Mouse (Mus musculus): ENCODE results near the gene Sdk1. TPM values are rescaled to one million over a fixed set of nuclear protein-coding genes. Genes with fewer than 3 reads are reported as not detected.

Gene Sdk1
- total RNA-seq, 1 experiment = 1.2 TPM

DNA sequence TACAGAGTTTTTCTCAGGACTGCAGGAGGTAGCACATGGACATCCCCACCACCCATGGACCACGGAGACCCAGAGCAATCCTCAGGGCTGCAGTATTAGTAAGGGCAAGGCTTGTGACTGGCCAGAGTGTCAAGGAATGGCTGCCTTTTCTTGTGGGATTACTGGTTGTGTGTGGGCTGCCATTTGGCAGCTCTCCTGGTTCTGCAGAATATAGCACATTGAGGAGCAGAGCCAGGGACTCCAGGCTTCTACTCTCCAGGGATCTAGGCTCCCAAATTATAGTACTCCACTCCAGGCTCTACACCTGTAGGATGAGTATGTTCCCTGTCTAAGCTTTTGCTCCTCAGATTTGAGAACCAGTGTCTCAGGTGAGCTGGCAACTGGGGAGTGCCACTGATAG, 69.4 kb downstream of the Sdk1 start:
- in situ Hi-C loops (cut with MboI; ENCODE audit: low sequenced_read_pairs in 2 of 2, unreplicated experiment in 2 of 2) = no loop called here
- no peaks in the 10 kb centered on the region for H3K4me1 ChIP-seq (ENCODE audit: control insufficient read depth in 2 of 2, insufficient read depth in 2 of 2, low read length in 2 of 2, poor library complexity in 1 of 2)
- no peak overlapping the region for H3K4me3 ChIP-seq (ENCODE audit: insufficient read depth in 1 of 2, low read depth in 1 of 2, low read length in 2 of 2, poor library complexity in 1 of 2, severe bottlenecking in 1 of 2)
- no peak overlapping the region for H3K9ac ChIP-seq (ENCODE audit: insufficient read depth, low read depth, low read length, poor library complexity, severe bottlenecking)
- TF ChIP-seq ZNF384 (IDR thresholded peaks at IDR 0.05; ENCODE audit: low read depth, low read length) (no peak), MAFK (IDR thresholded peaks at IDR 0.05; ENCODE audit: insufficient read depth, low read depth, low read length) (no peak), CHD2 (IDR thresholded peaks at IDR 0.05; ENCODE audit: low read depth, low read length) (no peak), HCFC1 (IDR thresholded peaks at IDR 0.05; ENCODE audit: borderline replicate concordance, insufficient read depth, low read length) (no peak), ZC3H11A (IDR thresholded peaks at IDR 0.05; ENCODE audit: borderline replicate concordance, low read depth, low read length) (no peak)
- no peak overlapping the region for H3K27ac ChIP-seq (ENCODE audit: insufficient read depth, low read depth, low read length, poor library complexity, severe bottlenecking)
- H3K9me3 ChIP-seq (ENCODE audit: control insufficient read depth, insufficient read depth, low read depth, low read length) = no peaks in the 10 kb centered on the region
- no peaks in the 10 kb centered on the region for H3K36me3 ChIP-seq (ENCODE audit: control insufficient read depth, insufficient read depth, low read length, poor library complexity, severe bottlenecking)
- no peak for DNase-seq (ENCODE audit: low read depth, low spot score)

DNA sequence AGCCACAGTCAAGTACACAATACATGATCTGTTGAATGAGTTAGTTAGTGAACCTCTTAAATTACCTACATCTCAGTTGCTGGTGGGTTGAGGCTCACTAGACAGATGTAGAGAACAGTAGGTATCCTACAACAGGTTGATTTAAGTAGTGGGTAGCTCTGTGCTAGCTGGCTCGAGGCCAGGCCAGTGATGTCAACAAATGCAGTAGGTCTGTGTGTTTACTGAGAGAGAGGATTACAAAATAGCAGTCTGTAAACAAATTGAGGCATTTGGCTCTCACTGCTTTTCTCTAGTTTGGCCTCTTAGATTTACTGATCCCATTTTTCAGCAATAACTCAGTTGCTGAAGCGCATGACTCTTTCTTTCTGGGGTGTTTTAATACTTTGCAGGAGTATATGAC, 70.5 kb downstream of the Sdk1 start:
- no peaks in the 10 kb centered on the region for H3K36me3 ChIP-seq (ENCODE audit: control insufficient read depth, insufficient read depth, low read length, poor library complexity, severe bottlenecking)
- H3K9ac ChIP-seq (ENCODE audit: insufficient read depth, low read depth, low read length, poor library complexity, severe bottlenecking) = no peak overlapping the region
- TF ChIP-seq MAFK (IDR thresholded peaks at IDR 0.05; ENCODE audit: insufficient read depth, low read depth, low read length) (no peak), HCFC1 (IDR thresholded peaks at IDR 0.05; ENCODE audit: borderline replicate concordance, insufficient read depth, low read length) (no peak), CHD2 (IDR thresholded peaks at IDR 0.05; ENCODE audit: low read depth, low read length) (no peak), ZNF384 (IDR thresholded peaks at IDR 0.05; ENCODE audit: low read depth, low read length) (no peak), ZC3H11A (IDR thresholded peaks at IDR 0.05; ENCODE audit: borderline replicate concordance, low read depth, low read length) (no peak)
- no peaks in the 10 kb centered on the region for H3K9me3 ChIP-seq (ENCODE audit: control insufficient read depth, insufficient read depth, low read depth, low read length)
- H3K27ac ChIP-seq (ENCODE audit: insufficient read depth, low read depth, low read length, poor library complexity, severe bottlenecking) = no peak overlapping the region
- DNase-seq (ENCODE audit: low read depth, low spot score) = no peak
- H3K4me1 ChIP-seq (ENCODE audit: control insufficient read depth in 2 of 2, insufficient read depth in 2 of 2, low read length in 2 of 2, poor library complexity in 1 of 2) = no peaks in the 10 kb centered on the region
- H3K4me3 ChIP-seq (ENCODE audit: insufficient read depth in 1 of 2, low read depth in 1 of 2, low read length in 2 of 2, poor library complexity in 1 of 2, severe bottlenecking in 1 of 2) = no peak overlapping the region
- in situ Hi-C loops (cut with MboI; ENCODE audit: low sequenced_read_pairs in 2 of 2, unreplicated experiment in 2 of 2) = no loop called here

DNA sequence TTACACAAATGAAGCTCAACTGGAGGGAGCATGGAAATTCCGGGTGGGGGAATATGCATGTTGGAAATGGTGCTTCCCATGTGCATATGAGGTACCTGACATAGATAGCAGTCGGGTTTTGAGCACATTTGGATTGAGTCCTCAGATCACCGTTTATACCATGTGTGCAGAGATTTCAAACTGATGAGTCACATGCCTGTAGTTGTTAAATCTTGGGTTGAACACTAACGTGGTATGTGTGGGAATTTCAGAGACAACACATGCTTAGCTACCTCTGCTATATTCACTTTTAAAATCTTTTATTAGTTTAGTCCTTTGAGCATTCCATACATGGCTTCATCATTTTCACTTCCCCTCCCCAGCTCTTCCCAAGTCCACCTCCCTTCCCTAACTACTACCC, 71.0 kb downstream of the Sdk1 start:
- Histone ChIP-seq H3K36me3 (ENCODE audit: control insufficient read depth, insufficient read depth, low read length, poor library complexity, severe bottlenecking) (no peaks in the 10 kb centered on the region), H3K9ac (ENCODE audit: insufficient read depth, low read depth, low read length, poor library complexity, severe bottlenecking) (no peak overlapping the region), H3K4me1 (ENCODE audit: control insufficient read depth in 2 of 2, insufficient read depth in 2 of 2, low read length in 2 of 2, poor library complexity in 1 of 2) (no peaks in the 10 kb centered on the region), H3K27ac (ENCODE audit: insufficient read depth, low read depth, low read length, poor library complexity, severe bottlenecking) (no peak overlapping the region), H3K9me3 (ENCODE audit: control insufficient read depth, insufficient read depth, low read depth, low read length) (no peaks in the 10 kb centered on the region), H3K4me3 (ENCODE audit: insufficient read depth in 1 of 2, low read depth in 1 of 2, low read length in 2 of 2, poor library complexity in 1 of 2, severe bottlenecking in 1 of 2) (no peak overlapping the region)
- in situ Hi-C loops (cut with MboI; ENCODE audit: low sequenced_read_pairs in 2 of 2, unreplicated experiment in 2 of 2) = no loop called here
- no peak for TF ChIP-seq ZNF384 (IDR thresholded peaks at IDR 0.05; ENCODE audit: low read depth, low read length)
- TF ChIP-seq ZC3H11A (IDR thresholded peaks at IDR 0.05; ENCODE audit: borderline replicate concordance, low read depth, low read length) = no peak
- TF ChIP-seq MAFK (IDR thresholded peaks at IDR 0.05; ENCODE audit: insufficient read depth, low read depth, low read length) = no peak
- TF ChIP-seq CHD2 (IDR thresholded peaks at IDR 0.05; ENCODE audit: low read depth, low read length) = no peak
- no peak for TF ChIP-seq HCFC1 (IDR thresholded peaks at IDR 0.05; ENCODE audit: borderline replicate concordance, insufficient read depth, low read length)
- no peak for DNase-seq (ENCODE audit: low read depth, low spot score)

DNA sequence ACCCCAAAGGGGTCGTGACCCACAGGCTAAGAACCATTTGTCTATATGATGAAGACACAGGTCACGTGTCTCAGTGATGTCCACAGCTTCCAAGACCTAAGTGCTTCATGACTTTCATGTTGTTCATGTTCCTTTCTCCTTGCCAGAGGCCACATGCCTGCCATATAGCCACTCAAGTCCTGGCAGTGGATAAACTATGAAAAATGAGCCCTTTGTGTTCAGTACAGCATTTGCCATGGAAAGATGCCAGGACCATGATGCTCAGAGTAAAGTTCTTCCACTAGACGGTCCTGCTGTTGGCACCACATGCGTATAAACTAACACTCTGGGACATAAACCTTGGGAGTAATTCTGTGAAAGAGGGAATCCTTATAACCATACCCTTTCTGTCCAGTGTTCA, 75.8 kb downstream of the Sdk1 start:
- Histone ChIP-seq H3K4me3 (ENCODE audit: insufficient read depth in 1 of 2, low read depth in 1 of 2, low read length in 2 of 2, poor library complexity in 1 of 2, severe bottlenecking in 1 of 2) (no peak overlapping the region), H3K36me3 (ENCODE audit: control insufficient read depth, insufficient read depth, low read length, poor library complexity, severe bottlenecking) (no peaks in the 10 kb centered on the region), H3K27ac (ENCODE audit: insufficient read depth, low read depth, low read length, poor library complexity, severe bottlenecking) (no peak overlapping the region), H3K9ac (ENCODE audit: insufficient read depth, low read depth, low read length, poor library complexity, severe bottlenecking) (no peak overlapping the region), H3K4me1 (ENCODE audit: control insufficient read depth in 2 of 2, insufficient read depth in 2 of 2, low read length in 2 of 2, poor library complexity in 1 of 2) (no peaks in the 10 kb centered on the region), H3K9me3 (ENCODE audit: control insufficient read depth, insufficient read depth, low read depth, low read length) (no peaks in the 10 kb centered on the region)
- in situ Hi-C loops (cut with MboI; ENCODE audit: low sequenced_read_pairs in 2 of 2, unreplicated experiment in 2 of 2) = no loop called here
- TF ChIP-seq MAFK (IDR thresholded peaks at IDR 0.05; ENCODE audit: insufficient read depth, low read depth, low read length) (no peak), ZNF384 (IDR thresholded peaks at IDR 0.05; ENCODE audit: low read depth, low read length) (no peak)
- DNase-seq (ENCODE audit: low read depth, low spot score) = no peak

- Histone ChIP-seq H3K4me3 (ENCODE audit: insufficient read depth in 1 of 2, low read depth in 1 of 2, low read length in 2 of 2, poor library complexity in 1 of 2, severe bottlenecking in 1 of 2) (no peak overlapping the region), H3K4me1 (ENCODE audit: control insufficient read depth in 2 of 2, insufficient read depth in 2 of 2, low read length in 2 of 2, poor library complexity in 1 of 2) (no peaks in the 10 kb centered on the region), H3K36me3 (ENCODE audit: control insufficient read depth, insufficient read depth, low read length, poor library complexity, severe bottlenecking) (no peaks in the 10 kb centered on the region), H3K9me3 (ENCODE audit: control insufficient read depth, insufficient read depth, low read depth, low read length) (no peaks in the 10 kb centered on the region), H3K9ac (ENCODE audit: insufficient read depth, low read depth, low read length, poor library complexity, severe bottlenecking) (no peak overlapping the region), H3K27ac (ENCODE audit: insufficient read depth, low read depth, low read length, poor library complexity, severe bottlenecking) (no peak overlapping the region)
- DNase-seq (ENCODE audit: low read depth, low spot score) = no peak
- in situ Hi-C loops (cut with MboI; ENCODE audit: low sequenced_read_pairs in 2 of 2, unreplicated experiment in 2 of 2) = no loop called here
- TF ChIP-seq ZNF384 (IDR thresholded peaks at IDR 0.05; ENCODE audit: low read depth, low read length) (no peak), ZC3H11A (IDR thresholded peaks at IDR 0.05; ENCODE audit: borderline replicate concordance, low read depth, low read length) (no peak), CHD2 (IDR thresholded peaks at IDR 0.05; ENCODE audit: low read depth, low read length) (no peak), HCFC1 (IDR thresholded peaks at IDR 0.05; ENCODE audit: borderline replicate concordance, insufficient read depth, low read length) (no peak), MAFK (IDR thresholded peaks at IDR 0.05; ENCODE audit: insufficient read depth, low read depth, low read length) (no peak)
These were observed 83.6 kb downstream of the Sdk1 start for GRCm38 (mm10) chr5:141324910-141325309.
